Mouse (Mus musculus): Measurements from ENCODE around the gene Bbs2. TPM values are rescaled to one million over a fixed set of nuclear protein-coding genes. Genes with fewer than 3 reads are reported as not detected.

Gene Bbs2
- total RNA-seq, 2 experiments from 2014 or later, result 2.2 to 2.5 TPM

Other genes with a start within 250 kb of the Bbs2 start
- 100 to 1,000 TPM; 106 to 122 TPM for gene Amfr, start 86.1 kb downstream of the Bbs2 start, total RNA-seq (2021)
- gene Nudt21, start 61.9 kb downstream of the Bbs2 start, total RNA-seq (2021), result 10 to 100 TPM; 10.5 to 12.3 TPM
- 10 to 100 TPM; 22.0 to 26.2 TPM for gene Ogfod1, start 61.7 kb downstream of the Bbs2 start, total RNA-seq (2021)
- gene Mt4, start 38.3 kb upstream of the Bbs2 start, total RNA-seq (2021), result not detected
- gene Mt3, start 53.7 kb upstream of the Bbs2 start, total RNA-seq (2021), result 1 to 10 TPM in 1 of 2 experiments, under 1 TPM in 1; 0.78 to 1.8 TPM
- gene Mt2, start 73.7 kb upstream of the Bbs2 start, total RNA-seq (2021), result 100 to 1,000 TPM in 1 of 2 experiments, 10 to 100 TPM in 1; 18.7 to 229 TPM
- gene Mt1, start 80.2 kb upstream of the Bbs2 start, total RNA-seq (2021), result 100 to 1,000 TPM in 1 of 2 experiments, 10 to 100 TPM in 1; 22.5 to 181 TPM
- 10 to 100 TPM in 1 of 2 experiments, 1 to 10 TPM in 1; 9.9 to 10.3 TPM for gene Nup93, start 115.6 kb upstream of the Bbs2 start, total RNA-seq (2021)
- under 1 TPM in 1 of 2 experiments, not detected in 1; 0.18 TPM for gene Slc12a3, start 230.3 kb upstream of the Bbs2 start, total RNA-seq (2021)

Data from gastrocnemius, adult 18-20 months (tissue).